In the genomic region with DNA sequence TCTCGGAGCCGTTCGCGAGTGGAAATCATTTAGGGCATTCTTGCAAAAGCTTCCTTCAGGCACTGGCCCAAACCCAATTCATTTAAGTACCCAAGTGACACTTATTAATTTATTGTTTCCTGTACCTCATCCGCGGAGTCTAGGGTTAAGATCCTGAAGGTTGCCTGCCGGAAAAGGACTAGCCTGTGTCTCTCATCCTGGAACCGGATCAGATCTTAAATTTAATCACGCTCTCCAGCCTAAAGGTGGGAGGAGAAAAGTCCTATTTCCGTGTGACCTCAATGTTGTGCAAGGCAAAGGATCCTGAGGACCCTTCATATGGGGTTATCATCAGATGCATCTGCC, we compare ENCODE assay signal across 9 mouse cellular contexts. TPM values are rescaled to one million over a fixed set of nuclear protein-coding genes. Genes with fewer than 3 reads are reported as not detected.
DNase-seq lines count a peak whose midpoint lies in the region; ATAC-seq and TF ChIP-seq lines count a peak whose summit lies in the region.
"Had no signal": no experiment of that assay in that cellular context is flagged by ENCODE, and none has a peak within 500 bp of the region (broad histone marks: within the 10 kb centered on the region; RNA-seq: fewer than 3 reads in every experiment).

No protein-coding gene starts in this region.

- TF ChIP-seq CTCF in left cerebral cortex, adult 2 months (IDR thresholded peaks at IDR 0.05) = no peak

- H3K27ac ChIP-seq in left cerebral cortex, adult 2 months = peak overlapping the region; percentile 95
- H3K27ac ChIP-seq in forebrain, embryonic 12.5 days = no peak overlapping the region
- no peak overlapping the region for H3K27ac ChIP-seq in limb, embryonic 10.5 days
- peak overlapping the region; percentile 79 for H3K27ac ChIP-seq in neural tube, embryonic 15.5 days (replicated peaks)

- H3K36me3 ChIP-seq in forebrain, embryonic 12.5 days (replicated peaks) = no peaks in the 10 kb centered on the region
- H3K36me3 ChIP-seq in limb, embryonic 10.5 days = no peaks in the 10 kb centered on the region
- H3K36me3 ChIP-seq in neural tube, embryonic 15.5 days = no peaks in the 10 kb centered on the region

- DNase-seq in left cerebral cortex, adult 2 months (ENCODE audit: extremely low spot score in 1 of 2, low spot score in 2 of 2) = no peak
- no peak for DNase-seq in left cerebral cortex, postnatal 10 days (ENCODE audit: extremely low spot score in 1 of 2, low spot score in 2 of 2)
- DNase-seq in limb, embryonic 10.5 days (ENCODE audit: low spot score) = no peak
- DNase-seq in embryo, embryonic 9.5 days (ENCODE audit: extremely low spot score) = no peak
- DNase-seq in right cerebral cortex, postnatal 14 days = no peak

- peak overlapping the region; percentile 60 for H3K4me3 ChIP-seq in left cerebral cortex, adult 2 months
- peak overlapping the region; percentile 60 for H3K4me3 ChIP-seq in forebrain, embryonic 12.5 days (replicated peaks)
- H3K4me3 ChIP-seq in limb, embryonic 10.5 days = peak overlapping the region; percentile 70
- peak overlapping the region; percentile 70 for H3K4me3 ChIP-seq in neural tube, embryonic 15.5 days (replicated peaks)

- no peaks in the 10 kb centered on the region for H3K9me3 ChIP-seq in forebrain, embryonic 12.5 days
- H3K9me3 ChIP-seq in limb, embryonic 10.5 days (replicated peaks) = no peaks in the 10 kb centered on the region
- H3K9me3 ChIP-seq in neural tube, embryonic 15.5 days (replicated peaks) = no peaks in the 10 kb centered on the region

- H3K4me1 ChIP-seq in forebrain, embryonic 12.5 days = peaks cover 10% of the 10 kb centered on the region; the same call in 1 of the 2 replicates
- peaks cover 23% of the 10 kb centered on the region for H3K4me1 ChIP-seq in limb, embryonic 10.5 days
- H3K4me1 ChIP-seq in neural tube, embryonic 15.5 days = peaks cover 20% of the 10 kb centered on the region

- H3K9ac ChIP-seq in forebrain, embryonic 12.5 days = no peak overlapping the region; the same call in 1 of the 2 replicates
- peak overlapping the region; percentile 67 for H3K9ac ChIP-seq in neural tube, embryonic 15.5 days (replicated peaks)

- 14% methylated on average over 10 of the region's 10 CpGs for WGBS in forebrain, embryonic 12.5 days
- 2% methylated on average over 10 of the region's 10 CpGs for WGBS in limb, embryonic 10.5 days
- WGBS in neural tube, embryonic 15.5 days = 6% methylated on average over 10 of the region's 10 CpGs

- peak overlapping the region; percentile 96 for H3K4me2 ChIP-seq in forebrain, embryonic 12.5 days
- peak overlapping the region; percentile 87 for H3K4me2 ChIP-seq in neural tube, embryonic 15.5 days

- peaks cover 73% of the 10 kb centered on the region for H3K27me3 ChIP-seq in forebrain, embryonic 12.5 days
- peaks cover 43% of the 10 kb centered on the region for H3K27me3 ChIP-seq in limb, embryonic 10.5 days (ENCODE audit: low read depth, poor library complexity, severe bottlenecking)
- H3K27me3 ChIP-seq in neural tube, embryonic 15.5 days (replicated peaks) = peaks cover 57% of the 10 kb centered on the region

- peak; percentile 43; the same call in 1 of the 2 replicates for ATAC-seq in forebrain, embryonic 12.5 days (ENCODE audit: low FRiP score)
- peak; percentile 8; the same call in 1 of the 2 replicates for ATAC-seq in neural tube, embryonic 15.5 days (ENCODE audit: low FRiP score)
- no peak for ATAC-seq in activated CD4-positive, CD25-positive, alpha-beta regulatory T cell, adult 4 months

- intact Hi-C loops in left cerebral cortex, adult 2 months (cut with DNase I) = loop anchor here (2.0 kb wide), 2 partner anchors 42 to 60 kb away; no protein-coding TSS in a partner anchor
- intact Hi-C loops in left cerebral cortex, postnatal 10 days (cut with DNase I) = no loop called here

RNA-seq across cellular contexts. Expression of gene Gpr12, which starts 0.2 kb away (rescaled TPM):
- 10 to 100 TPM; 26.7 to 27.7 TPM for total RNA-seq in left cerebral cortex, adult 2 months (2021)
- 10 to 100 TPM; 48.5 to 58.0 TPM for total RNA-seq in left cerebral cortex, postnatal 10 days (2021)
- polyA plus RNA-seq in forebrain, embryonic 12.5 days (2016; fragmentation: Nextera tagmentation; extraction: Ambion mirVana) = 0.93 and 1.1 TPM in 2 replicates
- polyA plus RNA-seq in limb, embryonic 10.5 days (2016; fragmentation: Nextera tagmentation; extraction: Ambion mirVana) = 0.69 and 0.80 TPM in 2 replicates
- 23.8 and 27.5 TPM in 2 replicates for polyA plus RNA-seq in neural tube, embryonic 15.5 days (2015; fragmentation: Nextera tagmentation; extraction: Ambion mirVana)
- polyA plus RNA-seq in activated CD4-positive, CD25-positive, alpha-beta regulatory T cell, adult 4 months (2017; shearing (Covaris generic)) = not detected
- total RNA-seq: neutrophil, adult 5-6 weeks had no signal

RNA-seq across cellular contexts. Expression of gene Gm3415, which starts 29.3 kb away (rescaled TPM):
- not detected for total RNA-seq in left cerebral cortex, adult 2 months (2021)
- not detected for total RNA-seq in left cerebral cortex, postnatal 10 days (2021)
- polyA plus RNA-seq in forebrain, embryonic 12.5 days (2016; fragmentation: Nextera tagmentation; extraction: Ambion mirVana) = not detected in 2 replicates
- not detected in 2 replicates for polyA plus RNA-seq in limb, embryonic 10.5 days (2016; fragmentation: Nextera tagmentation; extraction: Ambion mirVana)
- polyA plus RNA-seq in neural tube, embryonic 15.5 days (2015; fragmentation: Nextera tagmentation; extraction: Ambion mirVana) = not detected in 2 replicates
- not detected for polyA plus RNA-seq in activated CD4-positive, CD25-positive, alpha-beta regulatory T cell, adult 4 months (2017; shearing (Covaris generic))
- total RNA-seq: neutrophil, adult 5-6 weeks had no signal

RNA-seq across cellular contexts. Expression of gene Gm3409, which starts 47.8 kb away (rescaled TPM):
- total RNA-seq in left cerebral cortex, adult 2 months (2021) = not detected
- not detected for total RNA-seq in left cerebral cortex, postnatal 10 days (2021)
- polyA plus RNA-seq in forebrain, embryonic 12.5 days (2016; fragmentation: Nextera tagmentation; extraction: Ambion mirVana) = not detected in 2 replicates
- not detected in 2 replicates for polyA plus RNA-seq in limb, embryonic 10.5 days (2016; fragmentation: Nextera tagmentation; extraction: Ambion mirVana)
- polyA plus RNA-seq in neural tube, embryonic 15.5 days (2015; fragmentation: Nextera tagmentation; extraction: Ambion mirVana) = not detected in 2 replicates
- not detected for polyA plus RNA-seq in activated CD4-positive, CD25-positive, alpha-beta regulatory T cell, adult 4 months (2017; shearing (Covaris generic))
- total RNA-seq: neutrophil, adult 5-6 weeks had no signal

RNA-seq across cellular contexts. Expression of gene Gm3404, which starts 59.7 kb away (rescaled TPM):
- not detected for total RNA-seq in left cerebral cortex, adult 2 months (2021)
- total RNA-seq in left cerebral cortex, postnatal 10 days (2021) = not detected
- polyA plus RNA-seq in forebrain, embryonic 12.5 days (2016; fragmentation: Nextera tagmentation; extraction: Ambion mirVana) = not detected in 2 replicates
- polyA plus RNA-seq in limb, embryonic 10.5 days (2016; fragmentation: Nextera tagmentation; extraction: Ambion mirVana) = not detected in 2 replicates
- not detected in 2 replicates for polyA plus RNA-seq in neural tube, embryonic 15.5 days (2015; fragmentation: Nextera tagmentation; extraction: Ambion mirVana)
- not detected for polyA plus RNA-seq in activated CD4-positive, CD25-positive, alpha-beta regulatory T cell, adult 4 months (2017; shearing (Covaris generic))
- total RNA-seq: neutrophil, adult 5-6 weeks had no signal

Comparison
In these comparisons a context has a peak if more than half of its experiments do, and no peak if none do; other contexts are left out.
1. H3K27ac ChIP-seq: peak in left cerebral cortex, adult 2 months (single experiment) and neural tube, embryonic 15.5 days (single experiment); none in forebrain, embryonic 12.5 days (single experiment) and limb, embryonic 10.5 days (single experiment).
2. RNA of gene Gpr12, which starts 0.2 kb away (polyA plus RNA-seq): 23.8 to 27.5 TPM in neural tube, embryonic 15.5 days; 0.93 to 1.1 TPM in forebrain, embryonic 12.5 days, 0.69 to 0.80 TPM in limb, embryonic 10.5 days and not detected in activated CD4-positive, CD25-positive, alpha-beta regulatory T cell, adult 4 months; every median in the first group is over 10 times any median in the second.
3. Peak in every context shown above with its lines, with median percentiles within 50 percentile points of each other: H3K4me3 ChIP-seq.